27 mouse cellular contexts compared by ENCODE assay signal in the genomic region with DNA sequence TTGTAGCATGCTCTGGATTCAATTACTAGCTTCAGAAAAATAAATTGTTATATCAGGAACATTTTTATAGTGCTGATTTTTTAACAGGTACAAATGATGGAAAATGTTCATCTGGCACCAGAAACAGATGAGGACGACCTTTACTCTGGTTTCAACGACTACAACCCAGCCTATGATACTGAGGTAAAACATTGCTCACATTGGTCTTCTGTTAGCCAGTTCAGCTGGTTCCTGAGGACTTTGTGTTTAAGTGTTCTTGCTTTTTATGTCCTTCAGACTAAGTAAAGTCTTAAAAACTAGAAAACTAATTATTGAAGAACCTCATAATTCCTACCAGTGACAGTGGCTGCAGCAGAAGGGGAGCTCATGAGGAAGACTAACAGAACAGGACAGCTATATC. TPM values are rescaled to one million over a fixed set of nuclear protein-coding genes. Genes with fewer than 3 reads are reported as not detected.
"Had no signal": no experiment of that assay in that cellular context is flagged by ENCODE, and none has a peak within 500 bp of the region (broad histone marks: within the 10 kb centered on the region; RNA-seq: fewer than 3 reads in every experiment).

No protein-coding gene starts in this region.

- H3K27ac ChIP-seq: embryonic facial prominence, embryonic 10.5 days; embryonic facial prominence, embryonic 12.5 days; embryonic facial prominence, embryonic 13.5 days; embryonic facial prominence, embryonic 15.5 days; forebrain, embryonic 10.5 days; forebrain, embryonic 12.5 days; forebrain, embryonic 13.5 days; forebrain, embryonic 15.5 days; gastrocnemius, adult 2 months; heart, adult 2 months had no signal

- H3K27me3 ChIP-seq: embryonic facial prominence, embryonic 12.5 days; embryonic facial prominence, embryonic 13.5 days; embryonic facial prominence, embryonic 15.5 days; forebrain, embryonic 12.5 days; forebrain, embryonic 13.5 days; forebrain, embryonic 15.5 days had no signal

- H3K4me1 ChIP-seq: forebrain, embryonic 12.5 days; forebrain, embryonic 15.5 days had no signal

- DNase-seq: cerebellum, adult 2 months; cerebellum, adult 8-10 months; cerebellum, adult 9-10 months; cerebellum, adult 9-11 months; cerebellum, postnatal 10 days; cerebellum, postnatal 14 days; cerebellum, postnatal 25 days; cerebellum, postnatal 36 days; embryo, embryonic 11 days; forebrain, postnatal 0 days; gastrocnemius, adult 2 months; gastrocnemius, postnatal 10 days; gastrocnemius, postnatal 14 days; gastrocnemius, postnatal 25 days; gastrocnemius, postnatal 36 days; heart, adult 11 months; heart, adult 18-20 months; heart, adult 2 months had no signal

- H3K36me3 ChIP-seq: embryonic facial prominence, embryonic 12.5 days; embryonic facial prominence, embryonic 15.5 days had no signal

- H3K4me3 ChIP-seq: embryonic facial prominence, embryonic 10.5 days; embryonic facial prominence, embryonic 12.5 days; embryonic facial prominence, embryonic 13.5 days; embryonic facial prominence, embryonic 15.5 days; erythroblast, embryonic 14.5 days; forebrain, embryonic 10.5 days; forebrain, embryonic 12.5 days; forebrain, embryonic 13.5 days; forebrain, embryonic 15.5 days; gastrocnemius, adult 2 months; heart, adult 2 months had no signal

RNA-seq across cellular contexts. Expression of a gene that starts 6.6 kb away (rescaled TPM):
- polyA plus RNA-seq: erythroblast, embryonic 14.5 days had no signal
